Mouse (Mus musculus) bone marrow macrophage, adult 2 months (primary cell): ENCODE data around the gene Terf2.

Experiments
- CTCF ChIP-seq: IDR thresholded peaks from 2 replicates; pipeline ENCODE4 v1.5.1; 2012; ENCODE audit warnings: low read depth, mild to moderate bottlenecking, low read length, moderate library complexity
- POLR2A ChIP-seq: IDR thresholded peaks from 2 replicates; pipeline ENCODE4 v1.6.1; 2012; ENCODE audit warnings: mild to moderate bottlenecking, low read depth, low read length, borderline replicate concordance

- no peak for TF ChIP-seq POLR2A
- TF ChIP-seq CTCF = no peak
Observed at GRCm38 (mm10) chr8:107076239-107076888, 20.0 kb downstream of the Terf2 start.
